Mouse (Mus musculus): ENCODE results near the gene Map3k10.

DNA sequence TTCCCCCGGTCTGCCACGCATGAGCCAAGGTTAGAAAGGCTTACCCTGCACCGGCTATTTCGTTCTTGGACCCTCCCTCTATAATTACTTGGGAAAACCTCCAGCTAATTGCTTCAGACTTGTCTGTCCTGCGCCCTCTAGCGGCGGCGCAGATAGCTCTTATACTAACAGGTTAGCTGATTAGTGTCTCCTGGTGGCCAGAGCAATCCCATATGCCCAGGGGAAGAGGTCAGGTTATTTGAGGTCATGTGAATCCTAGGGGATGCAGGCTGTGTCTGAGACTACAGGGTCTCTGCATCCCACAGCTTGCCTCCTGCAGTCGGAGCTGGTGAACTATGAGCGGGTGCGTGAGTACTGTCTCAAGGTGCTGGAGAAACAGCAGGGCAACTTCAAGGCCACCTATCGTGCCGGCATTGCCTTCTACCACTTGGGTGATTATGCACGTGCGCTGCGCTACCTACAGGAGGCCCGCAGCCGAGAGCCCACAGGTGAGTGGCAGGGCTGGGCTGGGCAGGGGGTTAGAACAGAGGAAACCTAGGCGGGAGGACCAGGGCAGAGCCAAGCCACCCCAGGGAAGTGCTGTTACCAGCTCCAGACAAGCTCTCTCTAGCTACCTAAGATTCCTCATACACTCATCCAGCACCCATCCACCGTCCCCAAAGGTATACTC lies 19.7 kb downstream of the Map3k10 start:
- TF ChIP-seq EP300 (IDR thresholded peaks at IDR 0.05; ENCODE audit: low read depth) (no peak), CTCF (IDR thresholded peaks at IDR 0.05; ENCODE audit: low read depth) (peak; percentile 66)

All from liver, postnatal 0 days (tissue).